Mouse (Mus musculus) lung, postnatal 0 days (tissue): ENCODE measurements around the gene Dffa.

Experiments
- CTCF ChIP-seq: IDR thresholded peaks from 2 replicates; pipeline ENCODE4 v1.5.1; 2016; ENCODE audit warnings: antibody characterized with exemption, mild to moderate bottlenecking
- EP300 ChIP-seq: IDR thresholded peaks from 2 replicates; pipeline ENCODE4 v1.6.1; 2016; ENCODE audit warnings: antibody characterized with exemption, mild to moderate bottlenecking, control low read depth

DNA sequence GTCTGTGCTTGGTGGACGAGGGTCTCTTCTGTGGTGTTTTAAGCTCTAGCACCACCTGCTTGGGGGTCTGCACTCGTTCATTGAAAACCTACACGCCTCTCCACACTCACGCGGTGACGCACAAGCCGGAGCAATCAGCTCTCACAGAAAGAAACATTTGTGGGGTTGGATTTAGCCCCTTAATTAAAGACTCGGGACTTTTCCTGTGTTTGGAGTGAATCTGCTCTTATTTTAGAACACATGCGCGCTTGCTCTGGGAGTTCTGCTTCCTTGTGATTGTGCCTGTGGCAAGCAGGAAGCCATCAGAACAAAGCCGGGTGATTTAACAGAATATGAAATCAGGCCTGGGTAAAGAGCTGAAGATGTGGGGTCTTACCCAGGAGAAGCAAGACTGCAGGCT is 22.7 kb downstream of the Dffa start, which contains the start of gene Cort:
- no peak for TF ChIP-seq CTCF
- no peak for TF ChIP-seq EP300
